Mouse (Mus musculus) lung, postnatal 0 days (tissue): ENCODE results near the gene Srebf1.

ENCODE experiments used
- CTCF ChIP-seq: IDR thresholded peaks from 2 replicates; pipeline ENCODE4 v1.5.1; 2016; ENCODE audit warnings: antibody characterized with exemption, mild to moderate bottlenecking
- EP300 ChIP-seq: IDR thresholded peaks from 2 replicates; pipeline ENCODE4 v1.6.1; 2016; ENCODE audit warnings: antibody characterized with exemption, mild to moderate bottlenecking, control low read depth

- TF ChIP-seq EP300 (no peak), CTCF (no peak)
These were observed 5.7 kb downstream of the Srebf1 start for GRCm38 (mm10) chr11:60216671-60217070.
